Mouse (Mus musculus): Measurements from ENCODE around the gene Emb. TPM values are rescaled to one million over a fixed set of nuclear protein-coding genes. Genes with fewer than 3 reads are reported as not detected.

The Emb gene
- polyA plus RNA-seq, 1 experiment from 2014 or later, result 9.2 TPM

- Histone ChIP-seq H3K4me2 (ENCODE audit: low read depth, low read length) (no peak overlapping the region), H3K4me1 (ENCODE audit: control insufficient read depth, insufficient read depth, low read length) (no peaks in the 10 kb centered on the region), H3K4me3 (ENCODE audit: low read length) (no peak overlapping the region), H3K36me3 (ENCODE audit: control insufficient read depth, insufficient read depth, low read length) (no peaks in the 10 kb centered on the region), H3K9me3 (ENCODE audit: control insufficient read depth, low read length) (no peaks in the 10 kb centered on the region), H3K27me3 (replicated peaks; ENCODE audit: control insufficient read depth, insufficient read depth, low read length) (no peaks in the 10 kb centered on the region), H3K9ac (ENCODE audit: low read depth, low read length) (no peak overlapping the region), H3K27ac (ENCODE audit: low read length) (no peak overlapping the region)
- WGBS, result 89% methylated on average over 6 of the region's 6 CpGs
- ATAC-seq, result no peak
These were observed 79.1 kb downstream of the Emb start for GRCm38 (mm10) chr13:117287400-117287799.

- Histone ChIP-seq H3K27ac (ENCODE audit: low read length) (no peak overlapping the region), H3K36me3 (ENCODE audit: control insufficient read depth, insufficient read depth, low read length) (no peaks in the 10 kb centered on the region), H3K4me2 (ENCODE audit: low read depth, low read length) (peak overlapping the region; percentile 46), H3K4me3 (ENCODE audit: low read length) (0 out of 2 replicates have a peak overlapping the region, but pooled peaks have one; percentile 14), H3K4me1 (ENCODE audit: control insufficient read depth, insufficient read depth, low read length) (no peaks in the 10 kb centered on the region), H3K9me3 (ENCODE audit: control insufficient read depth, low read length) (no peaks in the 10 kb centered on the region), H3K9ac (ENCODE audit: low read depth, low read length) (peak overlapping the region; percentile 33; the same call in 1 of the 2 replicates), H3K27me3 (replicated peaks; ENCODE audit: control insufficient read depth, insufficient read depth, low read length) (no peaks in the 10 kb centered on the region)
- WGBS, result 29% methylated on average over 17 of the region's 17 CpGs
- peak; percentile 84 for ATAC-seq
These were observed 81.3 kb downstream of the Emb start for GRCm38 (mm10) chr13:117289494-117290270.

GRCm38 (mm10) chr13:117311446-117312225 lies 103.3 kb downstream of the Emb start:
- Histone ChIP-seq H3K27ac (ENCODE audit: low read length) (no peak overlapping the region), H3K9me3 (ENCODE audit: control insufficient read depth, low read length) (no peaks in the 10 kb centered on the region), H3K27me3 (replicated peaks; ENCODE audit: control insufficient read depth, insufficient read depth, low read length) (no peaks in the 10 kb centered on the region), H3K4me1 (ENCODE audit: control insufficient read depth, insufficient read depth, low read length) (0 out of 2 replicates have a peak, but pooled peaks cover 3% of the 10 kb centered on the region), H3K4me3 (ENCODE audit: low read length) (no peak overlapping the region), H3K9ac (ENCODE audit: low read depth, low read length) (no peak overlapping the region), H3K4me2 (ENCODE audit: low read depth, low read length) (0 out of 2 replicates have a peak overlapping the region, but pooled peaks have one; percentile 27), H3K36me3 (ENCODE audit: control insufficient read depth, insufficient read depth, low read length) (no peaks in the 10 kb centered on the region)
- ATAC-seq, result peak; percentile 80
- WGBS, result 29% methylated on average over 24 of the region's 24 CpGs

Other genes starting within 250 kb of the Emb start
- gene Parp8, start 183.0 kb upstream of the Emb start, polyA plus RNA-seq (2015; fragmentation: Nextera tagmentation; extraction: Ambion mirVana), result 6.3 and 6.5 TPM in 2 replicates
- gene Gm17509, start 12.5 kb downstream of the Emb start, polyA plus RNA-seq (2015; fragmentation: Nextera tagmentation; extraction: Ambion mirVana), result not detected in 2 replicates